Mouse (Mus musculus) forebrain, embryonic 10.5 days (tissue): Measurements from ENCODE around the gene Mrps18a. TPM values are rescaled to one million over a fixed set of nuclear protein-coding genes. Genes with fewer than 3 reads are reported as not detected.

Source experiments
- polyA plus RNA-seq: library from polyadenylated mRNA; unstranded; fragments of >200 nt; fragmentation: Nextera tagmentation; extraction: Ambion mirVana; gene quantifications from 2 replicates; pipeline ENCODE4 v1.2.1, GENCODE M21; 2016

Gene Mrps18a
- polyA plus RNA-seq, 1 experiment from 2014 or later = 152 TPM

Other genes with a start within 250 kb of the Mrps18a start
- gene Vegfa, start 78.6 kb upstream of the Mrps18a start, polyA plus RNA-seq = 2.4 and 2.5 TPM in 2 replicates
- gene Rsph9, start 33.2 kb downstream of the Mrps18a start, polyA plus RNA-seq = 8.9 and 11.3 TPM in 2 replicates
- gene Mad2l1bp, start 42.6 kb downstream of the Mrps18a start, polyA plus RNA-seq = 36.3 and 36.8 TPM in 2 replicates
- 29.8 and 30.0 TPM in 2 replicates for gene Gtpbp2, start 50.0 kb downstream of the Mrps18a start, polyA plus RNA-seq
- 14.5 and 14.6 TPM in 2 replicates for gene Polh, start 91.7 kb downstream of the Mrps18a start, polyA plus RNA-seq
- gene Xpo5, start 91.8 kb downstream of the Mrps18a start, polyA plus RNA-seq = 79.7 and 80.4 TPM in 2 replicates
- 140 and 143 TPM in 2 replicates for gene Polr1c, start 137.1 kb downstream of the Mrps18a start, polyA plus RNA-seq
- gene Yipf3, start 137.1 kb downstream of the Mrps18a start, polyA plus RNA-seq = 68.3 and 72.5 TPM in 2 replicates
- 0.81 and 1.0 TPM in 2 replicates for gene Lrrc73, start 142.5 kb downstream of the Mrps18a start, polyA plus RNA-seq
- 60.0 and 62.6 TPM in 2 replicates for gene Tjap1, start 172.0 kb downstream of the Mrps18a start, polyA plus RNA-seq
- 1.2 TPM in 2 replicates for gene Dlk2, start 186.4 kb downstream of the Mrps18a start, polyA plus RNA-seq
- gene Abcc10, start 217.4 kb downstream of the Mrps18a start, polyA plus RNA-seq = 5.8 and 6.1 TPM in 2 replicates